In the genomic region with DNA sequence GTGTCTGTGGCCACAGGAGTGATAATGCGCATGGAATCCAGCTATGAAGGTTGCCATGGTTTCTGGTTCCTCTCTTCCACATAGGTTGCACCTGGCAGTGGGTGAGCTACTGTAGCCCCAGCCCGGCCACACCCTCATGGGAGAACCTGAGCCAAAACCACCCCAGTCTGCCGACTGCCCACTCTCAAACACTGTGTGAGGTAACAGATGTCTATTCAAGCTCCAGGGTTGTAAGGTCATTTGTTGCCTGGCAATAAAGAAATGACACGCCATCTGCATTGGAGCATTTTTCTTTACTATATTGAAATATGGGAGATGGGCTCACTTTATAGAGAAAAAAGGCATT, we compare ENCODE assay signal across 8 mouse cellular contexts. TPM values are rescaled to one million over a fixed set of nuclear protein-coding genes. Genes with fewer than 3 reads are reported as not detected.
DNase-seq lines count a peak whose midpoint lies in the region; ATAC-seq and TF ChIP-seq lines count a peak whose summit lies in the region.

No protein-coding gene starts in this region.

- peak overlapping the region; percentile 97; the same call in 1 of the 2 replicates for H3K27ac ChIP-seq in kidney, postnatal 0 days
- peak overlapping the region; percentile 88 for H3K27ac ChIP-seq in embryonic fibroblast, embryonic 13.5 days (ENCODE audit: insufficient read depth, low read length)
- peak overlapping the region; percentile 98 for H3K27ac ChIP-seq in intestine, embryonic 14.5 days (ENCODE audit: low read depth)
- peak overlapping the region; percentile 96 for H3K27ac ChIP-seq in midbrain, embryonic 12.5 days (replicated peaks)
- no peak overlapping the region for H3K27ac ChIP-seq in thymus, adult 2 months (ENCODE audit: control insufficient read depth, insufficient read depth, low read length)

- H3K4me1 ChIP-seq in kidney, postnatal 0 days (replicated peaks; ENCODE audit: insufficient read depth, low read length): peaks cover 18% of the 10 kb centered on the region; the same call in 1 of the 2 replicates
- peaks cover 3% of the 10 kb centered on the region; the same call in 1 of the 2 replicates for H3K4me1 ChIP-seq in embryonic fibroblast, embryonic 13.5 days (ENCODE audit: control insufficient read depth, insufficient read depth, low read length)
- H3K4me1 ChIP-seq in intestine, embryonic 14.5 days (replicated peaks; ENCODE audit: control insufficient read depth, insufficient read depth, low read length): peaks cover 28% of the 10 kb centered on the region
- peaks cover 40% of the 10 kb centered on the region for H3K4me1 ChIP-seq in midbrain, embryonic 12.5 days
- H3K4me1 ChIP-seq in thymus, adult 2 months (replicated peaks; ENCODE audit: control insufficient read depth, insufficient read depth, low read length): peaks cover 25% of the 10 kb centered on the region

- no peaks in the 10 kb centered on the region for H3K36me3 ChIP-seq in kidney, postnatal 0 days (ENCODE audit: insufficient read depth, low read length)
- no peaks in the 10 kb centered on the region for H3K36me3 ChIP-seq in intestine, embryonic 14.5 days (ENCODE audit: control insufficient read depth, insufficient read depth, low read length)
- no peaks in the 10 kb centered on the region for H3K36me3 ChIP-seq in midbrain, embryonic 12.5 days
- no peaks in the 10 kb centered on the region for H3K36me3 ChIP-seq in thymus, adult 2 months (ENCODE audit: control insufficient read depth, insufficient read depth, low read length)

- no peak overlapping the region for H3K4me3 ChIP-seq in kidney, postnatal 0 days (replicated peaks; ENCODE audit: low read depth, low read length)
- H3K4me3 ChIP-seq in embryonic fibroblast, embryonic 13.5 days (ENCODE audit: insufficient read depth, low read length): no peak overlapping the region
- peak overlapping the region; percentile 49; the same call in 1 of the 2 replicates for H3K4me3 ChIP-seq in intestine, embryonic 14.5 days (ENCODE audit: low read depth, low read length)
- peak overlapping the region; percentile 46 for H3K4me3 ChIP-seq in midbrain, embryonic 12.5 days
- no peak overlapping the region for H3K4me3 ChIP-seq in thymus, adult 2 months (ENCODE audit: control insufficient read depth, insufficient read depth, low read length)

- TF ChIP-seq POLR2A in embryonic fibroblast, embryonic 13.5 days (IDR thresholded peaks at IDR 0.05; ENCODE audit: low read depth, low read length): no peak
- no peak for TF ChIP-seq POLR2A in thymus, adult 2 months (IDR thresholded peaks at IDR 0.05; ENCODE audit: control insufficient read depth, extremely low read depth, insufficient read depth, low read length, poor library complexity)

- no peak for ATAC-seq in kidney, postnatal 0 days (replicated peaks; ENCODE audit: low FRiP score, low read depth)
- no peak for ATAC-seq in intestine, embryonic 14.5 days (replicated peaks; ENCODE audit: low FRiP score, low TSS enrichment, low read depth)
- ATAC-seq in midbrain, embryonic 12.5 days (ENCODE audit: low FRiP score, low read depth): no peak

- no peak for TF ChIP-seq CTCF in kidney, postnatal 0 days (IDR thresholded peaks at IDR 0.05; ENCODE audit: low read depth)
- no peak for TF ChIP-seq CTCF in embryonic fibroblast, embryonic 13.5 days (IDR thresholded peaks at IDR 0.05; ENCODE audit: borderline replicate concordance, insufficient read depth, low read length)
- TF ChIP-seq CTCF in thymus, adult 2 months (IDR thresholded peaks at IDR 0.05; ENCODE audit: borderline replicate concordance, control insufficient read depth, extremely low read depth, insufficient read depth, low read length, poor library complexity): no peak

- 30% methylated on average over 4 of the region's 4 CpGs for WGBS in kidney, postnatal 0 days
- 23% methylated on average over 4 of the region's 4 CpGs for WGBS in intestine, embryonic 14.5 days
- WGBS in midbrain, embryonic 12.5 days: 31% methylated on average over 4 of the region's 4 CpGs
- 23% methylated on average over 4 of the region's 4 CpGs for WGBS in thymus, adult 2 months

- no peaks in the 10 kb centered on the region for H3K9me3 ChIP-seq in kidney, postnatal 0 days (replicated peaks; ENCODE audit: low read length)
- H3K9me3 ChIP-seq in intestine, embryonic 14.5 days (ENCODE audit: control insufficient read depth, low read length): no peaks in the 10 kb centered on the region
- H3K9me3 ChIP-seq in midbrain, embryonic 12.5 days: 0 out of 2 replicates have a peak, but pooled peaks cover 2% of the 10 kb centered on the region

- no peak overlapping the region for H3K9ac ChIP-seq in kidney, postnatal 0 days (ENCODE audit: low read depth, low read length)
- peak overlapping the region; percentile 79 for H3K9ac ChIP-seq in intestine, embryonic 14.5 days (ENCODE audit: low read length)
- peak overlapping the region; percentile 83 for H3K9ac ChIP-seq in midbrain, embryonic 12.5 days (replicated peaks)

- DNase-seq in kidney, postnatal 0 days (ENCODE audit: low spot score): no peak
- DNase-seq in kidney, postnatal 14 days: no peak
- DNase-seq in R1 (ENCODE audit: low read depth, low spot score): peak; percentile 52
- DNase-seq in intestine, embryonic 14.5 days (ENCODE audit: low spot score): peak; percentile 58
- DNase-seq in thymus, adult 2 months: no peak
- no peak for DNase-seq in thymus, postnatal 36 days

- no peaks in the 10 kb centered on the region for H3K27me3 ChIP-seq in kidney, postnatal 0 days (ENCODE audit: insufficient read depth, low read length)
- H3K27me3 ChIP-seq in intestine, embryonic 14.5 days (replicated peaks; ENCODE audit: control insufficient read depth, insufficient read depth, low read length): no peaks in the 10 kb centered on the region
- no peaks in the 10 kb centered on the region for H3K27me3 ChIP-seq in midbrain, embryonic 12.5 days
- H3K27me3 ChIP-seq in thymus, adult 2 months (ENCODE audit: control insufficient read depth, insufficient read depth, low read length): no peaks in the 10 kb centered on the region

- peak overlapping the region; percentile 87 for H3K4me2 ChIP-seq in kidney, postnatal 0 days (ENCODE audit: low read length)
- peak overlapping the region; percentile 72 for H3K4me2 ChIP-seq in intestine, embryonic 14.5 days (ENCODE audit: low read length)
- H3K4me2 ChIP-seq in midbrain, embryonic 12.5 days (replicated peaks): peak overlapping the region; percentile 91

RNA-seq across cellular contexts. Expression of a gene that starts 33.0 kb away (rescaled TPM):
- 2,251 and 2,404 TPM in 2 replicates for polyA plus RNA-seq in kidney, postnatal 0 days (2015; fragmentation: Nextera tagmentation; extraction: Ambion mirVana)
- 5,586 and 6,404 TPM in 2 replicates for polyA plus RNA-seq in embryonic fibroblast, embryonic 13.5 days (2011; ENCODE audit: insufficient read length, low read depth, missing spikeins)
- polyA plus RNA-seq in intestine, embryonic 14.5 days (2014; fragmentation: Nextera tagmentation; extraction: Ambion mirVana): 2,797 and 3,021 TPM in 2 replicates
- polyA plus RNA-seq in midbrain, embryonic 12.5 days (2016; fragmentation: Nextera tagmentation; extraction: Ambion mirVana): 3,175 and 3,231 TPM in 2 replicates
- polyA plus RNA-seq in thymus, adult 2 months (2012; rRNA removed): 1,233 and 1,455 TPM in 2 replicates

RNA-seq across cellular contexts. Expression of a gene that starts 45.9 kb away (rescaled TPM):
- polyA plus RNA-seq in kidney, postnatal 0 days (2015; fragmentation: Nextera tagmentation; extraction: Ambion mirVana): 1.3 and 1.5 TPM in 2 replicates
- not detected in 2 replicates for polyA plus RNA-seq in embryonic fibroblast, embryonic 13.5 days (2011; ENCODE audit: insufficient read length, low read depth, missing spikeins)
- 0.12 and 0.65 TPM in 2 replicates for polyA plus RNA-seq in intestine, embryonic 14.5 days (2014; fragmentation: Nextera tagmentation; extraction: Ambion mirVana)
- polyA plus RNA-seq in midbrain, embryonic 12.5 days (2016; fragmentation: Nextera tagmentation; extraction: Ambion mirVana): 1.4 and 1.5 TPM in 2 replicates
- polyA plus RNA-seq in thymus, adult 2 months (2012; rRNA removed): 0.19 and 0.37 TPM in 2 replicates

Comparison
In these comparisons a context has a peak if more than half of its experiments do, and no peak if none do; other contexts are left out.
1. DNase-seq: peak in R1 (single experiment) and intestine, embryonic 14.5 days (single experiment); none in kidney, postnatal 0 days (single experiment), kidney, postnatal 14 days (single experiment), thymus, adult 2 months (single experiment) and thymus, postnatal 36 days (0 of 2).
2. H3K4me3 ChIP-seq: peak in intestine, embryonic 14.5 days (single experiment) and midbrain, embryonic 12.5 days (single experiment); none in kidney, postnatal 0 days (single experiment), embryonic fibroblast, embryonic 13.5 days (single experiment) and thymus, adult 2 months (single experiment).
3. Peak in every context shown above with its lines, with median percentiles within 50 percentile points of each other: H3K4me2 ChIP-seq.